Mouse (Mus musculus) stomach, postnatal 0 days (tissue): Measurements from ENCODE around the gene Csgalnact2.

Experiments used
- CTCF ChIP-seq: IDR thresholded peaks from 2 replicates; pipeline ENCODE4 v1.5.1; 2016; ENCODE audit warnings: antibody characterized with exemption, low read depth, mild to moderate bottlenecking, moderate library complexity
- EP300 ChIP-seq: optimal IDR thresholded peaks from 2 replicates; pipeline ENCODE3; 2016; ENCODE audit warnings: antibody characterized with exemption

- TF ChIP-seq CTCF, result no peak
- TF ChIP-seq EP300, result no peak
These were observed 59.0 kb downstream of the Csgalnact2 start for GRCm38 (mm10) chr6:118079762-118080465.
